Mouse (Mus musculus) midbrain, embryonic 14.5 days (tissue): Measurements from ENCODE around the gene Tyrobp. TPM values are rescaled to one million over a fixed set of nuclear protein-coding genes. Genes with fewer than 3 reads are reported as not detected.
A peak's percentile ranks its signal among the peaks of the same experiment; 100 is the strongest.

ENCODE experiments used
- ATAC-seq: fragments of 200-750 bp; cut with Nextera tagmentation; 2 replicates; pipeline ENCODE4 v1.8.0; 2017; ENCODE audit warnings: moderate number of reproducible peaks, moderate library complexity; ENCODE audit not compliant: low FRiP score, low TSS enrichment
- DNase-seq: peaks from one replicate; pipeline ENCODE4 v3.0.0-alpha.2; 2015
- H3K27ac ChIP-seq: fragments of 300-500 bp; sonication (generic); replicated peaks from 2 replicates; pipeline ENCODE4 v1.5.1; 2014; ENCODE audit warnings: mild to moderate bottlenecking, low read depth, low read length, moderate library complexity
- H3K27me3 ChIP-seq: fragments of 300-500 bp; sonication (generic); 2 replicates; pipeline ENCODE4 v1.6.1; 2014; ENCODE audit warnings: low read length, control low read depth, mixed read lengths; ENCODE audit not compliant: control insufficient read depth, insufficient read depth
- H3K36me3 ChIP-seq: fragments of 300-500 bp; sonication (generic); 2 replicates; pipeline ENCODE4 v1.6.1; 2014; ENCODE audit warnings: low read length, control low read depth; ENCODE audit not compliant: control insufficient read depth, insufficient read depth
- H3K4me1 ChIP-seq: fragments of 300-500 bp; sonication (generic); 2 replicates; pipeline ENCODE4 v1.6.1; 2014; ENCODE audit warnings: mild to moderate bottlenecking, antibody characterized with exemption, low read length, control low read depth; ENCODE audit not compliant: control insufficient read depth, insufficient read depth
- H3K4me2 ChIP-seq: fragments of 300-500 bp; sonication (generic); 2 replicates; pipeline ENCODE4 v1.6.1; 2014; ENCODE audit warnings: mild to moderate bottlenecking, low read length, moderate library complexity
- H3K4me3 ChIP-seq: fragments of 300-500 bp; sonication (generic); replicated peaks from 2 replicates; pipeline ENCODE4 v1.5.1; 2014; ENCODE audit warnings: low read depth, low read length
- H3K9ac ChIP-seq: fragments of 300-500 bp; sonication (generic); replicated peaks from 2 replicates; pipeline ENCODE4 v1.6.1; 2014; ENCODE audit warnings: mild to moderate bottlenecking, low read length, moderate library complexity
- H3K9me3 ChIP-seq: fragments of 300-500 bp; sonication (generic); 2 replicates; pipeline ENCODE4 v1.6.1; 2016; ENCODE audit warnings: low read length, control low read depth, mixed read lengths; ENCODE audit not compliant: control insufficient read depth
- WGBS: fragments of 180-500 bp; shearing (Covaris S2); extraction: QIAGEN DNeasy Blood & Tissue Kit; methylation state at CpG from one replicate; pipeline ENCODE4 v1.1.7; 2014; 5-methylcytosine and 5-hydroxymethylcytosine counted together
- polyA plus RNA-seq: library from polyadenylated mRNA; unstranded; fragments of >200 nt; fragmentation: Nextera tagmentation; extraction: Ambion mirVana; gene quantifications from 2 replicates; pipeline ENCODE4 v1.2.1, GENCODE M21; 2014

Gene Tyrobp
- polyA plus RNA-seq, 1 experiment from 2014 or later: 29.7 TPM

- Histone ChIP-seq H3K4me1 (no peaks in the 10 kb centered on the region), H3K4me2 (no peak overlapping the region), H3K27ac (no peak overlapping the region), H3K36me3 (peaks cover 60% of the 10 kb centered on the region), H3K27me3 (no peaks in the 10 kb centered on the region), H3K9me3 (no peaks in the 10 kb centered on the region), H3K9ac (no peak overlapping the region), H3K4me3 (no peak overlapping the region)
- DNase-seq (no peak), ATAC-seq (no peak)
- 72% methylated on average over 10 of the region's 10 CpGs for WGBS
Observed at GRCm38 (mm10) chr7:30434701-30435100, 21.1 kb downstream of the Tyrobp start.

- no peaks in the 10 kb centered on the region for H3K9me3 ChIP-seq
- peaks cover 65% of the 10 kb centered on the region for H3K36me3 ChIP-seq
- no peak; the same call in 1 of the 2 replicates for ATAC-seq
- H3K4me2 ChIP-seq: no peak overlapping the region
- H3K4me3 ChIP-seq: no peak overlapping the region
- H3K4me1 ChIP-seq: no peaks in the 10 kb centered on the region
- 55% methylated on average over 9 of the region's 9 CpGs for WGBS
- H3K27me3 ChIP-seq: no peaks in the 10 kb centered on the region
- H3K27ac ChIP-seq: no peak overlapping the region
- H3K9ac ChIP-seq: no peak overlapping the region
- DNase-seq: no peak
Observed at GRCm38 (mm10) chr7:30435156-30435555, 21.6 kb downstream of the Tyrobp start.

- WGBS: 29% methylated on average over 10 of the region's 10 CpGs
- Histone ChIP-seq H3K36me3 (peaks cover 80% of the 10 kb centered on the region), H3K9ac (no peak overlapping the region), H3K9me3 (no peaks in the 10 kb centered on the region), H3K27ac (no peak overlapping the region), H3K4me3 (no peak overlapping the region), H3K4me2 (no peak overlapping the region), H3K4me1 (no peaks in the 10 kb centered on the region), H3K27me3 (no peaks in the 10 kb centered on the region)
- DNase-seq (peak; percentile 24), ATAC-seq (no peak)
Observed at GRCm38 (mm10) chr7:30436879-30437278, 23.3 kb downstream of the Tyrobp start.

GRCm38 (mm10) chr7:30439734-30440133, 26.2 kb downstream of the Tyrobp start:
- no peak for DNase-seq
- no peaks in the 10 kb centered on the region for H3K27me3 ChIP-seq
- no peak overlapping the region for H3K4me2 ChIP-seq
- ATAC-seq: no peak
- H3K4me1 ChIP-seq: peaks cover 2% of the 10 kb centered on the region; the same call in 1 of the 2 replicates
- no peak overlapping the region for H3K9ac ChIP-seq
- 82% methylated on average over 13 of the region's 13 CpGs for WGBS
- no peak overlapping the region for H3K4me3 ChIP-seq
- no peaks in the 10 kb centered on the region for H3K9me3 ChIP-seq
- H3K36me3 ChIP-seq: peaks cover 83% of the 10 kb centered on the region
- H3K27ac ChIP-seq: no peak overlapping the region

- Histone ChIP-seq H3K4me2 (no peak overlapping the region), H3K4me1 (peaks cover 2% of the 10 kb centered on the region; the same call in 1 of the 2 replicates), H3K27ac (no peak overlapping the region), H3K9me3 (no peaks in the 10 kb centered on the region), H3K36me3 (peaks cover 73% of the 10 kb centered on the region), H3K9ac (no peak overlapping the region), H3K27me3 (no peaks in the 10 kb centered on the region), H3K4me3 (no peak overlapping the region)
- DNase-seq (peak; percentile 82), ATAC-seq (no peak)
- WGBS: 17% methylated on average over 5 of the region's 5 CpGs
Observed at GRCm38 (mm10) chr7:30440697-30441096, 27.1 kb downstream of the Tyrobp start.

- Histone ChIP-seq H3K4me2 (peak overlapping the region; percentile 90), H3K27ac (peak overlapping the region; percentile 98; the same call in 1 of the 2 replicates), H3K4me3 (peak overlapping the region; percentile 86), H3K9ac (peak overlapping the region; percentile 99), H3K36me3 (peaks cover 46% of the 10 kb centered on the region), H3K9me3 (no peaks in the 10 kb centered on the region), H3K4me1 (peaks cover 7% of the 10 kb centered on the region; the same call in 1 of the 2 replicates), H3K27me3 (no peaks in the 10 kb centered on the region)
- ATAC-seq (no peak), DNase-seq (peak; percentile 58)
- WGBS: 15% methylated on average over 9 of the region's 9 CpGs
Observed at GRCm38 (mm10) chr7:30443696-30444095, 30.1 kb downstream of the Tyrobp start.

GRCm38 (mm10) chr7:30444154-30444970, 30.8 kb downstream of the Tyrobp start:
- Histone ChIP-seq H3K27me3 (no peaks in the 10 kb centered on the region), H3K36me3 (peaks cover 39% of the 10 kb centered on the region), H3K4me1 (peaks cover 7% of the 10 kb centered on the region; the same call in 1 of the 2 replicates), H3K9ac (peak overlapping the region; percentile 99), H3K4me2 (peak overlapping the region; percentile 90), H3K9me3 (no peaks in the 10 kb centered on the region), H3K4me3 (peak overlapping the region; percentile 86), H3K27ac (peak overlapping the region; percentile 98)
- peak; percentile 95 for DNase-seq
- ATAC-seq: peak; percentile 66
- WGBS: under 1% methylated on average over 37 of the region's 38 CpGs

GRCm38 (mm10) chr7:30444971-30445751, 31.6 kb downstream of the Tyrobp start, which contains the start of gene Aplp1:
TSS of gene Aplp1 (minus strand) at chr7:30445535.
- under 1% methylated on average over 62 of the region's 72 CpGs for WGBS

More at GRCm38 (mm10) chr7:30444971-30445751, 31.6 kb downstream of the Tyrobp start, which contains the start of gene Aplp1:
- peak within 1 kb of the TSS; percentile 90 for H3K4me2 ChIP-seq
- no peaks in the 10 kb centered on the region for H3K9me3 ChIP-seq
- ATAC-seq (peak; percentile 87), DNase-seq (peak; percentile 92)
- peaks cover 31% of the 10 kb centered on the region for H3K36me3 ChIP-seq
- peak within 1 kb of the TSS; percentile 86 for H3K4me3 ChIP-seq
- peaks cover 7% of the 10 kb centered on the region; the same call in 1 of the 2 replicates for H3K4me1 ChIP-seq
- H3K27ac ChIP-seq: peak within 1 kb of the TSS; percentile 98
- peak within 1 kb of the TSS; percentile 99 for H3K9ac ChIP-seq
- no peaks in the 10 kb centered on the region for H3K27me3 ChIP-seq
